Mouse (Mus musculus): Measurements from ENCODE around the gene Clasp1. TPM values are rescaled to one million over a fixed set of nuclear protein-coding genes. Genes with fewer than 3 reads are reported as not detected.

Gene Clasp1
- polyA plus RNA-seq, 1 experiment = 160 TPM

- Histone ChIP-seq H3K4me3 (ENCODE audit: insufficient read depth, low read depth, low read length) (no peak overlapping the region), H3K4me1 (ENCODE audit: control insufficient read depth, insufficient read depth, low read length) (no peaks in the 10 kb centered on the region), H3K27ac (ENCODE audit: insufficient read depth, low read depth, low read length) (no peak overlapping the region)
- no peak for TF ChIP-seq CTCF (IDR thresholded peaks at IDR 0.05; ENCODE audit: insufficient read depth, low read depth, low read length)
- TF ChIP-seq POLR2A (IDR thresholded peaks at IDR 0.05; ENCODE audit: insufficient read depth, low read depth, low read length) = no peak
- 94% methylated on average over 3 of the region's 3 CpGs for WGBS
Observed at GRCm38 (mm10) chr1:118660880-118661465, 272.1 kb downstream of the Clasp1 start.

Other genes with a start within 250 kb of the Clasp1 start
- not detected in 2 replicates for gene Gm29106, start 212.5 kb upstream of the Clasp1 start, polyA plus RNA-seq (2012; ENCODE audit: insufficient read depth, insufficient read length, low replicate concordance, missing spikeins)
- 64.7 TPM in 1 of 2 replicates, not detected in the other for gene Tsn, start 77.3 kb upstream of the Clasp1 start, polyA plus RNA-seq (2012; ENCODE audit: insufficient read depth, insufficient read length, low replicate concordance, missing spikeins)
- gene Nifk, start 67.2 kb upstream of the Clasp1 start, polyA plus RNA-seq (2012; ENCODE audit: insufficient read depth, insufficient read length, low replicate concordance, missing spikeins) = not detected in 2 replicates
- not detected in 2 replicates for gene Tfcp2l1, start 238.9 kb downstream of the Clasp1 start, polyA plus RNA-seq (2012; ENCODE audit: insufficient read depth, insufficient read length, low replicate concordance, missing spikeins)

Data from olfactory bulb, adult 2 months (tissue).